Mouse (Mus musculus): ENCODE measurements around the gene Smyd3.

DNA sequence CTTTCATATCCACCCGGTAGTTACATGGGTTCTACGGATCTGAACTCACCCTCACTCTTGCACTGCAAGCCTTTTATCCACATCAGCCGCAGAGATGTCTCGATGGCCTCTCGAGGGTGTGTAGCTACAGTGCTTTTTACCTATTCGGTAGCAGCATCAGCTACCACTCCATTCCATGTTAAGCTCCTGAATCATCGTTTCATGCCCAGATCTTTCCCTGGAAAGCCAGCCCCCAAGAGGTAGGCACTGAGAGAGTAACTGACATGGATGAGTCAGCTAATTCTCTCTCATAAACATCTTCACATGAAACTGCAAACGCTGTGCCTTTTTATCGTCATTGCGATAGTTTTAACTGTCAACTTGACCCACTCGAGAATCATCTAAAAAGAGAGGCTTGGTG, 143.9 kb downstream of the Smyd3 start:
- TF ChIP-seq CTCF (IDR thresholded peaks at IDR 0.05; ENCODE audit: control insufficient read depth, insufficient read depth, insufficient replicate concordance, low read depth, low read length) (no peak), POLR2A (IDR thresholded peaks at IDR 0.05; ENCODE audit: control insufficient read depth, low read depth, low read length) (no peak)

Measured in testis, adult 2 months (tissue).